In the genomic region with DNA sequence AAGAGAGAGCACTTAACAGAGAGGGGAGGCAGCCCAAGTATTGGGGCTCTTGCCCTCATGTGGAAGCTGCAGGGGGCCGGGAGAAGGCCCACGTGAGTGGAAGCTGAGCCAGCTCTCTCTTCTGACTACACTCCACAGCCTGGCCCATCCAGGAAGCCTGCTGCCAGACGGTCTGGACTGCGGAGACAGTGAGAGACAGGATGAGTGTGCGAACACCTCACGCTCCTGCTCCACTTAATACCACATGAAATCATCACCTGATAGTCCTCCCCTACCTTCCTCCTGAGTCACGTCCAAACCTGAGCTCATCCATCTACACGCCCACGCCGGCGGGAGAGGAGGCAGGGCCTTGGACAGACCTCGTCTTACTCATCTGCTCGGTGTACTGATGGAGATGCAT, we compare ENCODE assay signal across 31 mouse cellular contexts.
DNase-seq lines count a peak whose midpoint lies in the region; ATAC-seq lines count a peak whose summit lies in the region.
"Had no signal": no experiment of that assay in that cellular context is flagged by ENCODE, and none has a peak within 500 bp of the region (broad histone marks: within the 10 kb centered on the region; RNA-seq: fewer than 3 reads in every experiment).

No protein-coding gene starts in this region.

- no peak overlapping the region for H3K27ac ChIP-seq in kidney, embryonic 14.5 days (ENCODE audit: low read depth, low read length)
- H3K27ac ChIP-seq: forebrain, embryonic 10.5 days; forebrain, embryonic 15.5 days; gastrocnemius, adult 2 months; heart, embryonic 15.5 days; hindbrain, embryonic 12.5 days; hindbrain, postnatal 0 days; kidney, postnatal 0 days; layer of hippocampus, adult 2 months; limb, embryonic 13.5 days; lung, embryonic 15.5 days; neural tube, embryonic 12.5 days had no signal

- no peaks in the 10 kb centered on the region for H3K36me3 ChIP-seq in kidney, embryonic 14.5 days (ENCODE audit: control insufficient read depth, insufficient read depth, low read length)
- H3K36me3 ChIP-seq: forebrain, embryonic 10.5 days; forebrain, embryonic 15.5 days; heart, embryonic 15.5 days; hindbrain, embryonic 12.5 days; lung, embryonic 15.5 days; neural tube, embryonic 12.5 days had no signal

- H3K4me1 ChIP-seq in kidney, embryonic 14.5 days (ENCODE audit: control insufficient read depth, insufficient read depth, low read length), result peaks cover 32% of the 10 kb centered on the region

- DNase-seq in kidney, adult 11 months, result peak; percentile 43
- peak; percentile 95 for DNase-seq in brain, adult 2 months (ENCODE audit: low read depth, low spot score)
- DNase-seq in cerebellum, adult 18-20 months, result peak; percentile 84 to 92
- DNase-seq in cerebellum, postnatal 25 days, result peak; percentile 85 to 89
- no peak for DNase-seq in T-cell, adult 2 months (ENCODE audit: low spot score)
- DNase-seq in frontal cortex, postnatal 25 days (ENCODE audit: low spot score in 2 of 2), result no peak
- DNase-seq: adrenal gland, adult 2 months; adrenal gland, postnatal 36 days; B cell, adult 2 months; gastrocnemius, adult 2 months; lung, postnatal 36 days; right cerebral cortex, postnatal 4 days; thymus, postnatal 4 days had no signal

- no peak overlapping the region for H3K9ac ChIP-seq in kidney, embryonic 14.5 days (ENCODE audit: low read depth, low read length)
- H3K9ac ChIP-seq: forebrain, embryonic 15.5 days; heart, embryonic 15.5 days; hindbrain, embryonic 12.5 days; limb, embryonic 13.5 days; lung, embryonic 15.5 days; neural tube, embryonic 12.5 days had no signal

- H3K9me3 ChIP-seq in kidney, embryonic 14.5 days (ENCODE audit: control insufficient read depth, low read length), result no peaks in the 10 kb centered on the region
- H3K9me3 ChIP-seq: forebrain, embryonic 10.5 days; forebrain, embryonic 15.5 days; heart, embryonic 15.5 days; hindbrain, embryonic 12.5 days; limb, embryonic 13.5 days; lung, embryonic 15.5 days; neural tube, embryonic 12.5 days had no signal

- no peak overlapping the region for H3K4me2 ChIP-seq in kidney, embryonic 14.5 days (replicated peaks; ENCODE audit: low read depth, low read length)
- H3K4me2 ChIP-seq: forebrain, embryonic 15.5 days; heart, embryonic 15.5 days; hindbrain, embryonic 12.5 days; limb, embryonic 13.5 days; liver, embryonic 11.5 days; lung, embryonic 15.5 days; midbrain, embryonic 11.5 days; neural tube, embryonic 12.5 days had no signal

- no peaks in the 10 kb centered on the region for H3K27me3 ChIP-seq in kidney, embryonic 14.5 days (ENCODE audit: control insufficient read depth, insufficient read depth, low read length)
- H3K27me3 ChIP-seq: forebrain, embryonic 15.5 days; heart, embryonic 15.5 days; hindbrain, embryonic 12.5 days; limb, embryonic 13.5 days; lung, embryonic 15.5 days; neural tube, embryonic 12.5 days had no signal

- no peak for ATAC-seq in kidney, embryonic 14.5 days (ENCODE audit: low FRiP score, low TSS enrichment)
- no peak for ATAC-seq in erythroid progenitor cell, adult 5-6 weeks (replicated peaks; ENCODE audit: low FRiP score, poor library complexity, severe bottlenecking)
- ATAC-seq: activated CD4-positive, CD25-positive, alpha-beta regulatory T cell, adult 4 months; forebrain, embryonic 15.5 days; hindbrain, postnatal 0 days; intestine, embryonic 16.5 days; midbrain, embryonic 16.5 days had no signal

- no peak overlapping the region for H3K4me3 ChIP-seq in kidney, embryonic 14.5 days (ENCODE audit: low read length)
- H3K4me3 ChIP-seq: forebrain, embryonic 10.5 days; forebrain, embryonic 15.5 days; gastrocnemius, adult 2 months; heart, embryonic 15.5 days; hindbrain, embryonic 12.5 days; layer of hippocampus, adult 2 months; limb, embryonic 13.5 days; lung, embryonic 15.5 days; myocyte; neural tube, embryonic 12.5 days had no signal

- 93% methylated on average over 13 of the region's 13 CpGs for WGBS in kidney, embryonic 14.5 days

Comparison
In these comparisons a context has a peak if more than half of its experiments do, and no peak if none do; other contexts are left out.
1. DNase-seq: peak in kidney, adult 11 months (single experiment), brain, adult 2 months (single experiment), cerebellum, adult 18-20 months (2 of 2) and cerebellum, postnatal 25 days (2 of 2); none in T-cell, adult 2 months (single experiment) and frontal cortex, postnatal 25 days (0 of 2).